Mouse (Mus musculus): Measurements from ENCODE around the gene Klhl21.

Gene Klhl21

DNA sequence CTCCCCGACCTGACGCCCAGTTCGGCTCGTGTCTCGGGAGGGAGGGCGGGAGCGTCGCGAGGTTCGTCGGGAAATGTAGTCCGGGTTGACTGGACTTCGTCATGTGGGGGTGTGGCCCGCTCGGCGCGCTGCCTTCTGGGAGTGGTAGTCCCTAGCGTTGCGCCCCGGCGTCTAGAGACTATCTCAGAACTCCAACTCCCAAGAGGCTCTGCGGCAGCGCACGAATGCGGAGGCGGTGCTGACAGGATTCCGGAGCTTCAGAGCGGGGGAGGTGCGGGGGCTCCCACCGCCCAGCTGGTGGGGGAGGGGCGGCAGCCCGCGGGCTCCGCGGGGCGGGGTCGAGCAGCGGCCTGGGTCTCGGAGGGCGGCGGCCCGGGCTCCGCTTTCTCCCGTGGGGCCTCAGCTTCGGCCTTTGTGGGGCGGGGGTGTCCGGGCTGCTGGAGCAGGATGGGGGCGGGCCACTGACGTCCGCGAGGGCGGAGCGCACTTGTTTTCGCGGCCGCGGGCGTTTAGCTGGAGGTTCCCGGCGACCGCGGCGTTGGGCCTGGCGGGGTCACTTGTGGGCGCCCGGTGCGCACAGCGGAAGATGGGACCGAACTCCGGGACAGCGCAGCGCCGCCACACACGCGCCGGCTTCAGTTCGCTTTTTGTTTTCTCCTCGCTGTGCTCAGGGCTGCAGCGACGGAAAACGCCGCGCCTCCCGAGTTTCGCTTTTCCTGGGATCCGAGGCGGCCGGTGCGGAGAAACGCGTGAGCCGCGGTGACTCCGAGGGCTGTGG lies 12.2 kb upstream of the Klhl21 start, which contains the start of gene Phf13:
Gene Phf13 (minus strand): TSS at position 86 of the 778 bp plus-strand sequence.
- DNase-seq = peak; percentile 99

DNA sequence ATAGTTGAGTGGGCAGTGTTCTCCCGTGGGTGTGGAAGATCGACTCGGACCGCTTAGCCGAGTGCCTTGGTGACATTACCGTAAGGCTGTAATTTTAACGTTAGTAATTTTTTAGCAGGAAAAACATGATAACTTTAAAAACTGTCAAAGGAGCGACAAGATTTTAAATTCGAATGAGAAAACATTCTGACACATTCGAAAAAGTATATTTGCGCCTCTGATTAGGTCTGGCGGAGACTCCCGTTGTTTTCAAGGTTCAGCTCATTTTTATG lies 11.7 kb upstream of the Klhl21 start:
- DNase-seq = no peak

DNA sequence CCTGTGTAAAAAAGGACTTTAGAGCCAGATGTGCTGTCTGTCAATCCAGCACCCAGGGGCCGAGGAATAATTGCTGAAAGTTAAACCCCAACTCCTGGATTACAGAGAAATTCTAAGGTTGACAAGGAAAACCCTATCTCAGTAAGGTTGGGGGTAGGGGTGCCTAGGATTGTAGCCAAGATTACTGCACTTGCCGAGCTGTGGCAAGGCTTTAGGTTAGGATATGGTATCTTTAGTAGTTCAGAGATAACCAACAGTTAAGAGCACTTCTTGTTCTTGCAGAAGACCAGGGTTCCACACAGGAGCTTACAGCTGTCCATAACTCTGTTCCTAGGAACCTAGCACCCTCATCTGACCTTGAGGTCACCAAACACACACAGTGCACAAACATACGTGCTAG lies 10.9 kb upstream of the Klhl21 start:
- DNase-seq = no peak

DNA sequence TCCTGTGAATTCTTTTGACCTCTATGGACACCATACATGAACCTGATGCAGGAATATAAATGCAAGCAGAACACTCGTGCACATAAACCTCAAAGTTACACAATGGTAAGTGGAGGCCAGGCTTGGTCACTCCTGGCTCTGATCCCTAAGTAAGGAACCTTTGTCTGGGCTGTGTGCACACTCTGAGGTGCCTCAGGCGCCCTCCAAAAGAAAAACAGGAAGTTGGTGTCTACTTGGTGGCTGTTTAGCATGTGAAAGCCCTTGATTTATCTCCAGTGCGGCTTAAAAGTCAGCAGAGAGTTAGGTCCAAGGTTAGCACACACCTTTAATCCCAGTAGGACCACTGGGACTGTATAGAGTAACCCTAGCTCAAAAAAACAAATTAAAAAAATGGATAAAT lies 9.1 kb upstream of the Klhl21 start:
- no peak for DNase-seq

DNA sequence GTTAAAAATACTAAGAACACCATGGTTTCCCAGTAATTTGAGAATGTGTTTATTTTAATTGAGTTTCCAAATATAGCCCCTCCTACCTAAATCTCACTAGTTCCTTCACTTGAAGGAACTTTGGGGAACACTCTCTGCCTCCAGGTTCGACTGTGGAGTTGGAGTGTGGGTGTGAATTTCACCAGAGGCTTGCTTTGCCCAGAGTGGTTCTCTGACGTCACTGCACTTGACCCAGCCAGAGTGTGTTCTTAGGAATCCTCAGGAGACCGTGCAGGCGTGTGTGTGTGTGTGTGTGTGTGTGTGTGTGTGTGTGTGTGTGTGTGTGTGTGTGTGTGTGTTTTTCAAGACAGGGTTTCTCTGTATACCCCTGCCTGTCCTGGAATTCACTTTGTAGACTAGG lies 7.7 kb upstream of the Klhl21 start:
- DNase-seq = no peak

DNA sequence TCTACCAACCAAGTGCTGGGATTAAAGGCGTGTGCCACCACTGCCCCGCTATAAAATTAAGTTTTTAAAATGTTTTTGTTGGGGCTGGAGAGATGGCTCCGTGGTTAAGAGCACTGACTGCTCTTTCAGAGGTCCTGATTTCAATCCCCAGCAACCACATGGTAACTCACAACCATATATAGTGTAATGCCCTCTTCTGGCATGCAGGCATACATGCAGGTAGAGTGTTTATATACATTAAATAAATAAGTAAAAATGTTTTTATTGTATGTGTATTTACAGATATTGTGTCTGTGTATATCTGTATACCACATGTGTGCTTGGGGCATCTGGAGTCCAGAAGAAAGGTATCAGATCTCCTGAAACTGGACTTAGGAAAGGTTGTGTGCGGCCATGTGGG lies 7.3 kb upstream of the Klhl21 start:
- no peak for DNase-seq

DNA sequence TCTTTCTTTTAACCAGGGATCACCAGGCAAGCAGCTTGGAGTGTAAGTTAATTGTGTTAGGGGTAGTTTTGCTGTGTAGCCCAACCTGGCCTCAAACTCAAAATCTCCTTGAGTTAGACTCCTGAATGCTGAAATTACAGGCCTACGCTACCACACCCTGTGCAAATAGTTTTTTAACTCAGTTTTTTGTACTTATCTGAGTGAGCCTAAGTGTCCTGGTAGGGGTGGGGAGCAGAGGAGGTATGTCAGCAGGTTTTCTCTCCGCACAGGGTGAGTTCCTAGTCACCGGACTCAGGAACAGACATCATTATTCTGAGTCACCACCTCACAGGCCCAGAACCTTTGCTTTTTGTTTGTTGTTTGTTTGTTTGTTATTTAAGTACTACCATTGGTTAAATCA lies 6.5 kb upstream of the Klhl21 start:
- no peak for DNase-seq

DNA sequence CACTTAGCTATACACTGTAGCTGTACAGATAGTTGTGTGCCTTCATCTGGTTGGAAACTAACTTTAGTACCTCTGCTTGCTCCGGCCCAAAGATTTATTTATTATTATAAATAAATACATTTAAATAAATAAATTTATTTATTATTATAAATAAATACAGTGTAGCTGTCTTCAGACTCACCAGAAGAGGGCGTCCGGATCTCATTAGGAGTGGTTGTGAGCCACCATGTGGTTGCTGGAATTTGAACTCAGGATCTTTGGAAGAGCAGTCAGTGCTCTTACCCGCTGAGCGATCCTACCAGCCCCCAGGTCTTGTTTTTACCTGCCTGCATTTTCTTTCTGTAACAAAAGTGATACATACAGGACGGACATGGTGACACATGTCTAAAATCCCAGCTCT lies 2.5 kb upstream of the Klhl21 start:
- DNase-seq = no peak

DNA sequence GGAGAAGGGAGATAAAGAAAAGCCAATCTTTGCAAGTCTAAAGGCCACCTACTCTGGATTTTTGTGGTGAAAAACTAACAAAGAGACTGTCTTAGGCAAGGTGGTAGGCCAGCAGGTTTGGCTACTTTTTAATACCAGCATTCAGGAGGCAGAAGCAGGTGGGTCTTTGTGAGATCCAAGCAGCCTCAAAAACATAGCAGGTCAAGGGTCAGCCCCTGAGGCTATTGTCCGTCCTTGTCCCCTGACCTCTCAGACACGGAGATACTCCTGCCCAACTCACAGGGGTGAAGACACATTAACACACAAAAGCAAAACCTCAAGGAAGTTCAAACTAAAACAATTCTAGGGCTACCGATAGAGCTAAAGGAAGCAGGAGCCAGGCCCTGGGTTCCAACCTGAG lies 1.8 kb upstream of the Klhl21 start:
- no peak for DNase-seq

DNA sequence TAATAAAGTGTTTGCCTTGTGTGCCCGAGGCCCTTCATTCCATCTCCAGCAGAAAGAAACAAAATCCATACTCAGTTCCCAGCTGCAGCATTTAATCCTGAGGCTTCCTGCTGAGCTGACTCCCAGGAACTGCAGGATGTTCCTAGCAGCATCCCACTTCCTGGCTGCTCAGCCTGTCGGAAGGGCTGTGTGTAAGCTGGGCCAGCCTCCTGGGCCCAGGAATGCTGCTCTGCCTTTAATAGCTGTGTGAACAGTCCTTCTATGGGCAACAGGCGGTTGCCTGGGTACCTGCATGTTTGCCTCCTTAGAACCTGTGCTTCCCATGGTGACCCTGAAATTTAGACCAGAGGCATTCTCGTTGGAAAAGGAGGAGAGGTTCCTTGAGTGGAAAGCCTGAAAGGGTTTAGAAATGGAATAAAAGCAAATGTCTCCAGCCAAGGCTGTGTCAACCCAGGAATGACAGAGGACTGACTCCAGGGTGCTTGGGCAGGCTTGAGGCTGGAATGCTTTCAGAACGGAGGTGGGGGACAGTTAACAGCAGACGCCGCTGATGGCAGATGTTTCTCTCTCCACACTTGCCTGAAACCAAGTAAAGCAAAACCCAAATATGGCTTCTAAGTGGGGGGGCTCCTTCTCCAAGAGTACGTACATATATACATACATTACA lies 989 bp upstream of the Klhl21 start:
- peak; percentile 59 to 76 for DNase-seq

DNA sequence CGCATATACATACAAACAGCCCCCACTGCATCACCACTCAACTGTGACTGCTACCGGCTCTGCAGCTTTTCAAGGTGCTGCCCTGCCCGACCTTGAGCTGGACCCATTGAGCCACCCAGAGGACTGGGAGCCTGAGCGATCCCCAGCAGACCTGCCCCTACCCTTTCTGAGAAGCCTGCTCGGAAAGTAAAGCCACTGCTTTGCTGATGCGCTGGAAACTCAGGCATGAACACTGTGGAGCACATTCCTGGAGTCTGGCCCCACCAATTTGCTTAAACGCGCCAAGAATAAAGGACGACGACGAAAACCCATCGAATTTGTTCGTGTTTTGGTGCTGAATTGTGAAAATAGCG lies 479 bp upstream of the Klhl21 start:
- DNase-seq = peak; percentile 39 to 62

DNA sequence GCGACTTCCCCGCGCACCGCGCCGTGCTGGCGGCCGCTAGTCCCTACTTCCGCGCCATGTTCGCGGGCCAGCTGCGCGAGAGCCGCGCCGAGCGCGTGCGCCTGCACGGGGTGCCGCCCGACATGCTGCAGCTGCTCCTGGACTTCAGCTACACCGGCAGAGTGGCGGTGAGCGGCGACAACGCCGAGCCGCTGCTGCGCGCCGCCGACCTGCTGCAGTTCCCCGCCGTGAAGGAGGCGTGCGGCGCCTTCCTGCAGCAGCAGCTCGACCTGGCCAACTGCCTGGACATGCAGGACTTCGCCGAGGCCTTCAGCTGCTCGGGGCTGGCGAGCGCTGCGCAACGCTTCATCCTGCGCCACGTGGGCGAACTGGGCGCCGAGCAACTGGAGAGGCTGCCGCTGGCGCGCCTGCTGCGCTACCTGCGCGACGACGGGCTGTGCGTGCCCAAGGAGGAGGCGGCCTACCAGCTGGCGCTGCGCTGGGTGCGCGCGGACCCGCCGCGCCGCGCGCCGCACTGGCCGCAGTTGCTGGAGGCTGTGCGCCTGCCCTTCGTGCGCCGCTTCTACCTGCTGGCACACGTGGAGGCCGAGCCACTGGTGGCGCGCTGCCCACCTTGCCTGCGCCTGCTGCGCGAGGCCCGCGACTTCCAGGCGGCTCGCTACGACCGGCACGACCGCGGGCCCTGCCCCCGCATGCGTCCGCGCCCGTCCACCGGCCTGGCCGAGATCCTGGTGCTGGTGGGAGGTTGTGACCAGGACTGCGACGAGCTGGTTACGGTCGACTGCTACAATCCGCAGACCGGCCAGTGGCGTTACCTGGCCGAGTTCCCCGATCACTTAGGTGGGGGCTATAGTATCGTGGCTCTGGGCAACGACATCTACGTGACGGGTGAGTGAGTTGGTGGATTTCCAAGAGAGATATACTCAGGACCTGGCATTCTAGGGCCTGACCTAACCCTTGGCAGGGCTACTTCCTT lies 761 bp downstream of the Klhl21 start:
- no peak for DNase-seq

DNA sequence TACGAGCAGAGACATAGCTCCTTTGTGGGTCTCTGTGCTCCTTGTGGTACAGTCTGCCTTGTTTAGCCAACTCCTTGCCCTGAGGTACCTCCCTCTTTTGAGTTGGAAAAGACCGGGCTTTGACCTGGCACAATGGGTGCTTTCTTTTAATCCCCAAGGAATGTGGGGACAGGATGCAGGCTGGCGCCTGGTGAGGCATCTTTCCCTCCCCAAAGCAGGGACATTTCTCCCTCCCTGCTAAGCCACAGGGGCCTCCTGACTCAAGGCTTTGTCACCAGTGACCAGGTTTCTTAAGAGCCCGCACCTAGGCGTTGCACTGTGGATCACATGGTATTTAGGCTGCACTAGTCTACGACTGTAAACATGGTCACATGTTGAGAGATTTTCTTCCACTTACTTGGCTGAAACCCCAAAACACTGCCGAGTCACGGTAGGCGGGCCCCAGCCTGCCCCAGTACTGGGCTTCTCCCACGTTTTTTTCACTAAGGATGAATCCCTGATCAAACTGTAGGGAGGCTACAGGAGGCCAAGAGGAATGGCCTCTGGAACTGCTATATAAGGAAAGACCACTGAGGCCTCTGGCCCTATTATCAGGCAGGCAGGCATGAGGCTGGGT lies 1.6 kb downstream of the Klhl21 start:
- peak; percentile 37 to 57 for DNase-seq

DNA sequence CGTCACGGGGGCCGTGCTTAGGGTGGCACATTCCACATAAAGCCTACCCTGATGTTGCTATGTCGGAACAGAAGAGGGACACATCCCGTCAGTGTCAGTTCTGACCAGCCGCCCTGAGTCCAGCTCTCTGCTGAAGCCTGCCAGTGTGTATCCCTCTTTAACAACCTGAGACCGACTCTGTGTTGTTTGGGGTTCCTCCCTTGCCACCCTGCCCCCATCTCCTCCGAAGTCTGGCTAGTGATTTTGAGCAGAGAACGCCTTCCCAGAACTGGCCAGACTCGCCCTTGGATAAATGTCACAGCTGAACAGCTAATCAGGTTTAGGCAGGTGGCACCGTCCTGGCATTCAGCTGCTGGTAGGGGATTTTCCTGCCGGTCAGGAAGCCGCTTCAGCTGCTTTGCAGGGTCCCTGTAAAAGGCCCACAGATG lies 2.1 kb downstream of the Klhl21 start:
- DNase-seq = peak in 1 of 2 experiments; percentile 41

DNA sequence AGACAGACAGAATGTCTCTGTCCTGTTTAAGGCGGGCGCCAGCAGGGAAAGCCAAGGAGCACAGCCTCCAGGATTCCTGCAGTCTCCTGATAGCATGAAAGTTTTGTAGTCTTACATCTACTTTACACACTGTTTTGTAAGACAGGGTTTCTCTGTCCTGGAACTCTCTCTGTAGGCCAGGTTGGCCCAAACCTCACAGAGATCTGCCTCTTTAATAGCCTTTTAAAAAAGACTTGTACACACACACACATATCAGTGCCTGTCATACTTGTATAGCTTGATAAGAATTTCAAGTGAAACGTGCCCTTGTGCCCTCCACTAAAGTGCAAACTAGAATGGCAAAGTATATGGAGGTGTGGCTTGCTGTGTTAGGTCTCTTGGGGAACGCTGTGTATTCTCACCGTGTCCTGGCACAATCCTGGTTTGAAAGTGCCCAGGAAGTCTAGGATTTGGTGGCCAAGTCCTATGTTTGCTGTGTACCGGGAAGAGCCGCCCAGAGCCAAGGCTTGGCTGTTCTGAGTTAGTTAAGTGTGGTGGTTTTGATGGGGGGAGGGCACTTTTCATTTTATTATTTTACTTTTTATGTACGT lies 2.7 kb downstream of the Klhl21 start:
- no peak for DNase-seq

DNA sequence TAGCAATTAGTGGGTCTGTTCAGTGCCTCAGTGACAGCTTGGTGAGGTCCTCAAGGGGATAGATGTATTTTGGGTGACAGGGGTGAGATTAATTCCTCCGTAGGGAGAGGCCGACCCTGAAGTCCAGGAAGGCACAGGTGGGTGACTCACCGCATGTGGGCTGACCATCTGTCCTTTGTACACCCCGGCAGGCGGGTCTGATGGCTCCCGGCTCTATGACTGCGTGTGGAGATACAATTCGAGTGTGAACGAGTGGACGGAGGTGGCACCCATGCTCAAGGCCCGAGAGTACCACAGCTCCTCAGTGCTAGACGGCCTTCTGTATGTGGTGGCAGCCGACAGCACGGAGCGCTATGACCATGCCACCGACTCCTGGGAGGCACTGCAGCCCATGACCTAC lies 3.5 kb downstream of the Klhl21 start:
- DNase-seq = no peak

DNA sequence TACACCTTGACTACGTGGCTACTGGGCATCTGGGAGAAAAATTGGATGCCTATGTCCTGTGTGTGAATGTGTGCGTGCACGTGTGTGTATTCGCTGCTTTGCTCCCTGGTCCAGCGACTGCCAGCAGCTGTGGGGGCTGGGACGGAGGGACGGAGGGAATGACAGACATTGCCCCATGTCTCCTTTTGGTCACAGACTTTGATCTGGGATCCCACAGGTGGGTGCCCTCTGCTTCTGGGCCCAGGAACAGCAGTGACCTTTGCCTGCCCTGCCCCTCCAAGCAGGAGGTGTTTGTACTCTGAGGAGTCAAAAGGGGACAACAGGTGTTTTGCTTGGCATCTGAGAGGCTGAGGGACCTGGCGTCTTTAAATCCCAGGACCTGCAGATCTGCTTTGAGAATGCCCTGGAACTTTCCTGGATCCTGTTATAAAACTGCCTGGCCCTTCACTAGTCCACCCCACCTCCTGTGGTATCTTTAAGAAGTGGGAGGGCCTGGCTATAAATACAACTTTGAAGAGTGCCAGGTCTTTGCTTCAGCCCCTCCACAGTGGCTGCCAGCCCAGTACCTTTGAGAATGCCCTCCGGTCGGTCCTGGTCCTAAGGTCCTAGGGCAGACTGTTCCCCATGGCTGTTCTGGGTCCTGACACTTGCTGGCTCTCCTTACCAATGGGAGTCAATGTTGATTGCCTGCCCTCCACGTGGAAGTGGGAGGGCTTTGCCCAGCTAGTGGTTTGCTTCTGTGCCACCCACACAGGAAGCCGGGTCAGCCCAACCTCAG lies 4.6 kb downstream of the Klhl21 start:
- DNase-seq = no peak

DNA sequence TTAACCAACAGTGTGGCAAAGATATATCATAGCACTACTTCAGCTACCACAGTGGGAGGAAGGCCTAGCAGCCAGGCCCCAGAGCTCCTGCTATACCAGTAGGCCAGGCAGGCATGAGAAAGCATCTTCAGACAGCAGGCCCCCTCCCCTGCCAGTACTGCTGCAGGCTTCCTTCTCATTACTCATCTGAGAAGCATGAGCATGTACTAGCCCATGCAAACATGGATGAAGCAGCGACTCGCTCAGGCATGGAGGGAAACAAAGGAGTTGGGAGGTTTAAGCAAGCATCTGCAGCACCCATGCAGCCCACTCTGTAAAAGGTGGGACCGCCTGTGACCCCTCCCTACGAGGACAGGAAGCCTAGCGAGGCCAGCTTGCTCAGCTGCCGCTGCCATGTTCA lies 10.5 kb downstream of the Klhl21 start:
- DNase-seq = no peak

DNA sequence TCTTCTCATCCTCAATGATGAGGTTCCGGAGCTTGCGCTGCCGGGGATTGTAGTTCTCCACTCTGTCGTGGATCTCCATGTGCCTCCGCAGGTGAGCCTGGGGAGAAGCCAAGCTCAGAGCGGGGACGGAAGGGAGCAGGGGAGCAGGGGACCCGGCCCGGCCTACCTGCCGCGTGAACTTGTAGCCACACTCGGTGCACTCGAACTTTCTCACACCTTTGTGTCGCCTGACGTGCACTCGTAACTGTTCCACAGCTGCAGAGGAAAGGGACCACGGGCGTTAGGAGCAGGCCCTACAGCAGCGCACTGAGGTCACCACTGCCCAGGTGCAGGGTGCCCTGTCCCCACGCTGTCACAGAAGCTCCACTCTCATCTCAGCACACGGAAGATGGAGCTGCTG lies 11.4 kb downstream of the Klhl21 start:
- DNase-seq = no peak

DNA sequence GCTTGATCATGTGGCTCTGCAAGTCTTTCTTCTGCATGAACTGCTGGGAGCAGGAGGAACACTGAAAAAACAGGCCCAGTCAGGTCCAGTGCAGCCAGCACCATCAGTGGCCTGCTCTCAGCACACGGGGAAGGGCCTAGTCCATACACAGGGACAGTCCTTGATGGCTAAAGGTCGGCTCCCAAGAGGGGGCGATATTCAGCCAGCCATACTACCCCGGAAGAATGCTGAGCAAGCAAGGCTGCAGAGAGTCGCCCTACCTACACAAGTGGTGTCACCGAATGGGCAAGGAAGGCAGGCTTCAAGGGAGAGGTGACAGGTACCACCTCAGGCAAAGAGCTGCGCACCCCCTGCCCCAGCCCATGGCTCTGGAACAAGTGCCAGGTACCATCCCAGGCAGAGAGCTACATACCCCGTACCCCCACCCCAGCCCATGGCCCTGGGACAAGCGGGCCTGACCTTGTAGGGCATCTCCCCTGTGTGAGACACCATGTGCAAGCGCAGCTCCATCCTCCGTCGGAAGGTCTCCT lies 13.0 kb downstream of the Klhl21 start:
- DNase-seq = no peak

DNA sequence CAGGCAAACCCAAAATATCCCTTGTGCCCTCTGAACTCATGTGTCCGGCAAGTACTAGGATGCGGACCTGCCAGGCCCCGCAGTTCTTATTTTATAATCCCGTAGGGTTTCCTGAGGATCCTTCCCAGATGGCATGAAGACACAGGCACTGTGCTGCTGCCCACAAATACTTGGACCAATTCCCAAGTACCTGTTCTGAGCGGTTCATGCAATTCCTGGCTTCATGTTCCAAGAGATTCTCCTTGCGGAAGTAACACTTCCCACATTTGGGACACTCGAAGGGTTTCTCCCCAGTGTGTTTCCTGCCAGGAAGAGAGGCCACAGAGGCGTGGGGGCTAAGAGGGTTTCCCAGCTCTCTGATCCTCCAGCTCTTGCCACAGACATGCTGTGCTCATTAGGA lies 13.9 kb downstream of the Klhl21 start:
- DNase-seq = no peak

DNA sequence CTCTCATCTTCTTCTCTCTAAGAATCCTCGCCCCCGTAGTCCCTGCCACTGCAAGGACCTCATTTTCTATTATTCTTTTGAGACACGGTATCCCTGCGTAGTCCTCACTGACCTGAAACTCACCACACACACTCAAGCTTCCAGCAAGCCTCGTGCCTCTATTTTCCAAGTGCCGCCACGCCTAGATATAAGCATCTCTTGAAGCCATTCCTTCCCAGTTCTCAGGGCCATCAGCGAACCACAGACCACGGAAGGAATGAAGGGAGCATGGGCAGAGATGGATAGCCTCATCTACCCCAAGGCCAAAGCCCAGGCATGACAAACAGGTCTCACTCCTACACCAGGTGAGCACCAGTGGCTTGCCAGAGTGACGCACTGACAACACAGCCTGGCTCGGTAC lies 15.9 kb downstream of the Klhl21 start:
- DNase-seq = no peak
